Mouse (Mus musculus): ENCODE data around the gene Map2k2. TPM values are rescaled to one million over a fixed set of nuclear protein-coding genes. Genes with fewer than 3 reads are reported as not detected.

Gene Map2k2
- total and polyA plus RNA-seq, 3 experiments: 67.2 to 127 (median 120) TPM

DNA sequence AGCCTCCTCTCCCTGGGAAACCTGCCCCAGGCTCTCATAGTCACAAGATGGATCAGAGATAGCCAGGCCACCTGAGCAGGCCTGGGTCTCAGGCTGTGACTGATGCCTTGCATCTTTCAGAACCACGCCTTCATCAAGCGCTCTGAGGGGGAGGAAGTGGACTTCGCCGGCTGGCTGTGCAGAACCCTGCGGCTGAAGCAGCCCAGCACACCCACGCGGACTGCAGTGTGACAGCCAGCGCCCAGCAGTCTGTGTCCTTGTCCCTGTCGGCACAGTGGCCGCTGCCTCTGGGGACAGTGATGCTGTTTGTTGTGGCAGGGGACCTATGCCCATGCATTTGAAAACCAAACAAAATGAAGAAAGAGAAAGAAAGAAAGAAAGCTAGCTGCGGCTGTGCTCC is 17.8 kb downstream of the Map2k2 start:
- H3K9ac ChIP-seq (ENCODE audit: insufficient read depth, low read depth): no peak overlapping the region
- no peak for TF ChIP-seq USF2 (conservative IDR thresholded peaks at IDR 0.05; ENCODE audit: low read depth, low read length)
- no peak for TF ChIP-seq KAT2A (IDR thresholded peaks at IDR 0.05; ENCODE audit: insufficient replicate concordance, low read length)
- no peak for TF ChIP-seq NRF1 (IDR thresholded peaks at IDR 0.05; ENCODE audit: low read depth, low read length)
- TF ChIP-seq EP300 (IDR thresholded peaks at IDR 0.05; ENCODE audit: low read length): no peak
- TF ChIP-seq MAX (IDR thresholded peaks at IDR 0.05; ENCODE audit: low read length): no peak
- TF ChIP-seq ETS1 (conservative IDR thresholded peaks at IDR 0.05; ENCODE audit: low read depth, low read length): no peak
- no peak for TF ChIP-seq RAD21 (IDR thresholded peaks at IDR 0.05; ENCODE audit: low read depth, low read length)
- TF ChIP-seq ZNF384 (IDR thresholded peaks at IDR 0.05; ENCODE audit: low read depth, low read length): no peak
- TF ChIP-seq PAX5 (IDR thresholded peaks at IDR 0.05; ENCODE audit: low read length): no peak
- no peak for TF ChIP-seq JUN (IDR thresholded peaks at IDR 0.05; ENCODE audit: insufficient read depth, low read depth, low read length)
- TF ChIP-seq E2F4 (IDR thresholded peaks at IDR 0.05; ENCODE audit: insufficient replicate concordance, low read depth, low read length): no peak
- no peak for TF ChIP-seq ELF1 (IDR thresholded peaks at IDR 0.05; ENCODE audit: low read depth, low read length)
- TF ChIP-seq MAZ (IDR thresholded peaks at IDR 0.05; ENCODE audit: low read depth, low read length): no peak
- no peak for TF ChIP-seq NELFE (IDR thresholded peaks at IDR 0.05; ENCODE audit: low read depth, low read length)
- no peak for TF ChIP-seq GABPA (IDR thresholded peaks at IDR 0.05; ENCODE audit: insufficient replicate concordance, low read depth, low read length)
- no peak for TF ChIP-seq MEF2A (IDR thresholded peaks at IDR 0.05; ENCODE audit: borderline replicate concordance, low read depth, low read length)
- no peak overlapping the region for H3K27ac ChIP-seq (ENCODE audit: insufficient read depth, low read depth)
- peaks cover 60 to 71% of the 10 kb centered on the region in 2 experiments for H3K36me3 ChIP-seq (replicated peaks in 1 of 2; ENCODE audit: control insufficient read depth in 1 of 2, insufficient read depth in 1 of 2, low read length in 1 of 2)
- DNase-seq (ENCODE audit: extremely low read depth): no peak
- H3K27me3 ChIP-seq (replicated peaks): no peaks in the 10 kb centered on the region
- H3K4me3 ChIP-seq (replicated peaks in 1 of 3; ENCODE audit: low read depth in 2 of 3, low read length in 2 of 3, poor library complexity in 1 of 3): no peak overlapping the region
- H3K79me2 ChIP-seq (replicated peaks; ENCODE audit: control insufficient read depth, extremely low read depth, insufficient read depth, poor library complexity, severe bottlenecking): no peaks in the 10 kb centered on the region
- in situ Hi-C loops (cut with MboI; ENCODE audit: low pct_ligation_motif_present, low pct_unique_long_range_greater_than_20kb, low sequenced_read_pairs): no loop called here
- no peak overlapping the region for H3K4me2 ChIP-seq (ENCODE audit: insufficient read depth, low read depth, poor library complexity, severe bottlenecking)
- H3K9me3 ChIP-seq (replicated peaks; ENCODE audit: low read length): no peaks in the 10 kb centered on the region
- H3K4me1 ChIP-seq (ENCODE audit: control insufficient read depth in 1 of 2, insufficient read depth in 2 of 2): peaks cover 4 to 17% of the 10 kb centered on the region in 2 experiments
- dilution Hi-C loops (cut with MboI; ENCODE audit: extremely low pct_ligation_motif_present, extremely low pct_unique_long_range_greater_than_20kb, low sequenced_read_pairs): no loop called here

DNA sequence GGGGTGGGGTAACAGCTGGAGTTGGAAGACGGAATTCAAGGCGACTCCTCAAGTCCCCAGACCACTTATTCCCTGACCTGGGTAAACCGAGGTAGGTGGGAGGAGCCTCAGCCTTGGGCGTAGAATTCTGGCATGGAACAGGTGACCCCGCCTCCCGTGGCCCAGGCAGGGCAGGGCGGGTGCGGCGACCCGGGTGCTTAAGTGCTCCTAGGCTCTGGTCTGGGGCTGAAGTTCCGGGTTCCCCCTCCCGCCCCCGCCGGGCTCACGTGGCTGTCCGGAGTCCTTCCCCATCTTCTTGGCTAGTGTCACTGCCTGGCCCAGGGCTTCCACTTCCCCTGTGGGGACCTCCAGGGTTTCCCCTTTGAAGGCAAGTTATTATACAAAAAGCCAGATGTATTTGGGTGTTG is 28.5 kb downstream of the Map2k2 start:
- Histone ChIP-seq H3K9me3 (replicated peaks; ENCODE audit: low read length) (no peaks in the 10 kb centered on the region), H3K4me2 (ENCODE audit: insufficient read depth, low read depth, poor library complexity, severe bottlenecking) (peak overlapping the region; percentile 93), H3K79me2 (replicated peaks; ENCODE audit: control insufficient read depth, extremely low read depth, insufficient read depth, poor library complexity, severe bottlenecking) (peaks cover 13% of the 10 kb centered on the region), H3K36me3 (replicated peaks in 1 of 2; ENCODE audit: control insufficient read depth in 1 of 2, insufficient read depth in 1 of 2, low read length in 1 of 2) (peaks cover 0 to 1% of the 10 kb centered on the region in 2 experiments), H3K4me1 (ENCODE audit: control insufficient read depth in 1 of 2, insufficient read depth in 2 of 2) (peaks cover 10 to 37% of the 10 kb centered on the region in 2 experiments), H3K27me3 (replicated peaks) (no peaks in the 10 kb centered on the region), H3K4me3 (replicated peaks in 1 of 3; ENCODE audit: low read depth in 2 of 3, low read length in 2 of 3, poor library complexity in 1 of 3) (peak overlapping the region; percentile 14 to 87 (median 64)), H3K9ac (ENCODE audit: insufficient read depth, low read depth) (peak overlapping the region; percentile 100; the same call in 1 of the 2 replicates), H3K27ac (ENCODE audit: insufficient read depth, low read depth) (no peak overlapping the region)
- DNase-seq (ENCODE audit: extremely low read depth): peak; percentile 84
- dilution Hi-C loops (cut with MboI; ENCODE audit: extremely low pct_ligation_motif_present, extremely low pct_unique_long_range_greater_than_20kb, low sequenced_read_pairs) (no loop called here), in situ Hi-C loops (cut with MboI; ENCODE audit: low pct_ligation_motif_present, low pct_unique_long_range_greater_than_20kb, low sequenced_read_pairs) (no loop called here)
- TF ChIP-seq ZNF384 (IDR thresholded peaks at IDR 0.05; ENCODE audit: low read depth, low read length) (no peak), ZMIZ1 (IDR thresholded peaks at IDR 0.05; ENCODE audit: low read depth, low read length) (no peak), MXI1 (IDR thresholded peaks at IDR 0.05; ENCODE audit: low read depth, low read length) (peak; percentile 85), TCF12 (IDR thresholded peaks at IDR 0.05; ENCODE audit: low read depth, low read length) (peak; percentile 48), MYC (IDR thresholded peaks at IDR 0.05; ENCODE audit: low read depth, low read length) (peak; percentile 58; the same call in 1 of the 2 replicates), NELFE (IDR thresholded peaks at IDR 0.05; ENCODE audit: low read depth, low read length) (no peak), POLR2AphosphoS2 (IDR thresholded peaks at IDR 0.05; ENCODE audit: low read depth, low read length) (no peak), GABPA (IDR thresholded peaks at IDR 0.05; ENCODE audit: insufficient replicate concordance, low read depth, low read length) (no peak), JUN (IDR thresholded peaks at IDR 0.05; ENCODE audit: insufficient read depth, low read depth, low read length) (no peak), UBTF (IDR thresholded peaks at IDR 0.05; ENCODE audit: low read depth, low read length) (no peak), JUND (conservative IDR thresholded peaks at IDR 0.05; ENCODE audit: low read depth, low read length) (no peak), KAT2A (IDR thresholded peaks at IDR 0.05; ENCODE audit: insufficient replicate concordance, low read length) (no peak), POLR2A (IDR thresholded peaks at IDR 0.05; ENCODE audit: low read depth, low read length) (peak; percentile 63), ZKSCAN1 (IDR thresholded peaks at IDR 0.05; ENCODE audit: borderline replicate concordance, low read depth, low read length) (no peak), CHD2 (IDR thresholded peaks at IDR 0.05; ENCODE audit: low read length) (no peak; the same call in 1 of the 2 replicates), E2F4 (IDR thresholded peaks at IDR 0.05; ENCODE audit: insufficient replicate concordance, low read depth, low read length) (no peak), USF1 (IDR thresholded peaks at IDR 0.05; ENCODE audit: low read depth, low read length) (peak; percentile 82), TBP (conservative IDR thresholded peaks at IDR 0.05; ENCODE audit: low read depth, low read length) (0 out of 2 replicates have a peak, but pooled peaks have one; percentile 28), NRF1 (IDR thresholded peaks at IDR 0.05; ENCODE audit: low read depth, low read length) (no peak), MAZ (IDR thresholded peaks at IDR 0.05; ENCODE audit: low read depth, low read length) (peak; percentile 83), HCFC1 (IDR thresholded peaks at IDR 0.05; ENCODE audit: low read depth, low read length) (peak; percentile 46), IRF4 (IDR thresholded peaks at IDR 0.05; ENCODE audit: low read depth, low read length) (peak; percentile 61), CTCF (conservative IDR thresholded peaks at IDR 0.05 in 1 of 2, IDR thresholded peaks at IDR 0.05 in 1 of 2; ENCODE audit: low read depth in 2 of 2, low read length in 2 of 2) (no peak), ZC3H11A (IDR thresholded peaks at IDR 0.05; ENCODE audit: low read depth, low read length) (no peak), PAX5 (IDR thresholded peaks at IDR 0.05; ENCODE audit: low read length) (no peak)

All from CH12.LX (cell line).